Mouse (Mus musculus): ENCODE measurements around the gene AC140267.1.

The AC140267.1 gene

GRCm38 (mm10) chr15:80260677-80261076 is 25.0 kb downstream of the AC140267.1 start:
- intact Hi-C loops (cut with DNase I): loop anchor here (2.0 kb wide), 1 partner anchor 34 kb away; no protein-coding TSS in a partner anchor

DNA sequence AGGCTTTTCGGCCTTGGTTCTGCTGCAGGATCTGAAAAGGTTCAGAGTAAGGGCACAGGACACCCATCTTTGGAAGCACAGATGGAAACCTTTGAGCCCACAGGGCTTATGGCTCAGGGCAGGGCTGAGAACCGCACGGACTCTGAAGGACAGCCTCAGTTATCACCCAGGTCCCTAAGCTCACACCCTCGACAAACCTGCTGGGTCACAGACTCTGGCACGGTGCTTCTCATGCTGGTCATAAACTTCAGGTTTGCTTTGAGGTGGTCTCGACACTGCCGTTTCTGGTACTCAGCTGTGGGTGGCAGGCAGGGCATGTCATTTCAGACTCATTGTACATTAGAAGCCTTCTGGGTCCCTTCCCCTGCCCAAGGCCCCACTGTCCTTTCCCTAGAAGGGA is 25.5 kb downstream of the AC140267.1 start:
- intact Hi-C loops (cut with DNase I): loop anchor here (2.0 kb wide), 1 partner anchor 34 kb away; no protein-coding TSS in a partner anchor

GRCm38 (mm10) chr15:80263610-80264575 is 28.3 kb downstream of the AC140267.1 start, which contains the start of gene Rps19bp1:
TSS of gene Rps19bp1 (minus strand) at chr15:80264315.
- intact Hi-C loops (cut with DNase I): no loop called here

DNA sequence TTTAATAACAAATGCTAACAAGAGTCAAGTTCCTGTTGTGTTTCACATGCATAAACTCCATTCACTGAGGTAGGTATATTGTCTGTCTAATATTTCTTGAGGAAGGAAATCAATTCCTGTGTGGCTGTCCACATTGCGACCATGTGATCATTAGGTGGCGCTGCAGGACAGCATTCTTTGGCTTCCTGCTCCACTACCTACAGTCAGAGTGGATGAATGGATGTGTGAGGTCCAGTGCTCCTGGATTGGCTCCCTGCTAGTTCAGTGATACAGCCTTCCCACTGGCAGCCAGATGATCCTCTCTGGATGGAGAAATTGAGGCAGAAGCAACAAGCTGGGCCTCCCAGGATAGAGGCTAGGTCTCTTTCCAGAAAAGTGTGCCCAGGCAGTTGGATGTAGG is 30.6 kb downstream of the AC140267.1 start:
- intact Hi-C loops (cut with DNase I): loop anchor here (2.0 kb wide), 1 partner anchor 429 kb away; no protein-coding TSS in a partner anchor

- intact Hi-C loops (cut with DNase I): no loop called here
These were observed 36.3 kb downstream of the AC140267.1 start for GRCm38 (mm10) chr15:80271858-80272396.

- intact Hi-C loops (cut with DNase I): no loop called here
These were observed 41.5 kb downstream of the AC140267.1 start for GRCm38 (mm10) chr15:80277107-80277506.

DNA sequence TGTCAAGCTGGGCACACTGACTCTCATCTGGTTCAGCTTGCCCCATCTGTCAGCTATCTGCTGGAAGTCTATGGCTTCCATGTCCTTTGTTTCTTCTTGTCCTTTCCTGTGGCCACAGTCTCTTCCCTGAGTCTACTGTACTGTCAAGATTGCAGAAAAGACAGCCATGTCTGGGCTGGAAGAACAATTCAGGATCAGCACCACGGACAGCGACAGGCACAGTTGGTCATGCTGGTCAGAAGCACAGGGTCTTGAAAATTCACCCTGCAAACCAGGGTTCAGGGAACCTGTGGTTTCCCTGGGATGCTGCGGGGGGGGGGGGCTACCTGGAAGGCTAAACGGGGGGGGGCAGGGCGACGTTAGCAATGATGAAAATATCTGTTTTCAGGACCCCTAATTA is 42.0 kb downstream of the AC140267.1 start:
- intact Hi-C loops (cut with DNase I): no loop called here

DNA sequence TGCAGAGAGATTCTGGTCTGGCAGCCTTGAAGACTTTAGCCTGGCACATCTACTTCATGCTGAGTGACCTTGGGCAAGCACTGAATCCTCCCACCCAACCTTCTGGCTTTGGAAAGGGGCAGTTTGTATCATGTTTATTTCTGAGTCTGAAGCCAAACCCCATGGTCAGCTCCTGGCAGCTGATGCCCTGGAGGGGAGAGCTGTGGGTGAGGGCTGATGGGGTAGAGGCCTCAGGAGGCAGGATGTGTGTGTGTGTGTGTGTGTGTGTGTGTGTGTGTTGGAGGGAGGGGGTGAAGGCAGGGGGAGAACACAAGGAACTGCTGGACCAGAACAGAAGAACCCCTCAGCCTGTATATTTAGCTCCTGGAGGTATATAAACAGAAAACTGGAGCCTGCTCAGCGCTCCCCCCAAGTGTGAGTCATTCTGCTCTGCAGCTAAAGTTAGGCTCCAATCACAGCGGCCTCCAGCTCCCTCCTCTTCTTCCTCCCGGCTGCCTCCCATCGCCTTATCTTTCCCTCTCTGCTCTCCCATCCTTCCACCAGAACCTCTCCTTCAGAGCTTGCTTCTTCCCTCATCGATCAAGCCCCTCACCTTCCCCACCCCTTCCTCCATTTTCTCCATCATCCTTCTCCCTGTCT is 42.6 kb downstream of the AC140267.1 start:
- intact Hi-C loops (cut with DNase I): no loop called here

GRCm38 (mm10) chr15:80279053-80279452 is 43.4 kb downstream of the AC140267.1 start:
- intact Hi-C loops (cut with DNase I): no loop called here

DNA sequence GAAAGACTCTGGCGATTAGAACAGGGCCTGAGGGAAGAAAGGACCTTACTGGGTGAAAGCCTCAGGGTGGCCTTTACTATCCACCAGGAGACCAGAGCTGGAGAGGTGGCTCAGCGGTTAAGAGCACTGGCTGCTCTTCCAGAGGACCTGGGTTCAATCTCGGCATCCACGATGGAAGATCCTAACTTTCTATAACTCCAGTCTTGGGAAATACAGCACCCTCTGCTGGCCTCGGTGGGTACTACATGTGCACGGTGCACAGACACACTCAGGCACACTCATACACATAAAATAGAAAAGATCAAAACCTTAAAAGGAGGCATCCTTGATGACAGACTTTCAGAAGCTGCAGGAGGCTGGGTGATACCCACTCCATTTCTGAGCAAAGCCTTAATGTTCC is 45.0 kb downstream of the AC140267.1 start:
- intact Hi-C loops (cut with DNase I): no loop called here
